Mouse (Mus musculus): ENCODE data around the gene Ass1. TPM values are rescaled to one million over a fixed set of nuclear protein-coding genes. Genes with fewer than 3 reads are reported as not detected.

Ass1 gene
- total RNA-seq (2023), result 10 to 100 TPM; 19.1 to 20.5 TPM

DNA sequence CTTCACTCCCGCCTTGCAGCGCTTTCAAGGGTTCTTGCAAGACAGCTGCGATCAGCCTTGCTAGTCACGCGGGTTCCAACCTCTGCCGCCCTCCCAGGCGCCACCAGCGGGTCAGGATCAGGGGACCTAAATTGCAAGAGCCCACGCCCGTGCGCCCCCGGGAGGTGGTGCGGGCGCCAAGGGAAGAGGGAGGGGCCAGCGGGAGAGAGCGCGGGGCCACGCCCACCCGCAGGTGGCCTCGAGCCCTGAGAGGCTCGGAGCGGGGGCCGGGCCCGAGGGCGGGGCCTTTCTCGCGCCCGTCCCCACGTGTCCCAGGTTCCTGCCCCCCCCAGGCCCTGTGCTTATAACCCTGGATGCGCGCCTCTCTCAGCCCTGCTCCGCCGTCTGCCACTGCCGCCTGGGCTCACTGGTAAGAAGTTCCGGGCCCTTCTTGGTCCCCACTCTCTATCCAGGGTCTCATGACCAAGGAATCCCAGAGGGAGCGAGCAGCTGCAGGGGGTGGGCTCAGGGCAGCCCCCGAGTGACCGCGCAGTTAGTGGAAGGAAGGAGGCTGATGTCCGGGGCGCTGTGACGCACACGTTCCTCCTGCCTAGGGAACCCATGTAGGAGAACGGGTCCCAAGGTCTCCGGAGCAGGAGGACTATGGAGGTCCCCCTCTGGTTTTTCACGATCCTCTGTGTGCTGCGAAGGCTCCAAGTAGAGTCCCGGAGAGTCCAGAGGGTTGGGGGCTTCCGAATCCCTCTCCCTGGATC, at the start of gene Ass1:
Gene Ass1, plus strand, starts transcription at position 277 of the 752 bp plus-strand sequence.

Other genes starting within 250 kb of the Ass1 start
- not detected for gene Ncs1, start 224.4 kb upstream of the Ass1 start, total RNA-seq (2023)
- not detected for gene Hmcn2, start 155.8 kb upstream of the Ass1 start, total RNA-seq (2023)
- gene Fubp3, start 102.4 kb downstream of the Ass1 start, total RNA-seq (2023), result 10 to 100 TPM; 14.2 to 18.3 TPM
- gene Prdm12, start 169.8 kb downstream of the Ass1 start, total RNA-seq (2023), result not detected
- 10 to 100 TPM; 46.8 to 50.8 TPM for gene Exosc2, start 200.5 kb downstream of the Ass1 start, total RNA-seq (2023)
- gene Abl1, start 218.2 kb downstream of the Ass1 start, total RNA-seq (2023), result 10 to 100 TPM; 79.6 to 81.9 TPM